Mouse (Mus musculus): ENCODE measurements around the gene Hcrt. TPM values are rescaled to one million over a fixed set of nuclear protein-coding genes. Genes with fewer than 3 reads are reported as not detected.
A peak's percentile ranks its signal among the peaks of the same experiment; 100 is the strongest.

Gene Hcrt
- polyA plus RNA-seq, 1 experiment from 2014 or later = not detected

- peaks cover 61% of the 10 kb centered on the region for H3K4me1 ChIP-seq (ENCODE audit: insufficient read depth)
- peaks cover 3% of the 10 kb centered on the region for H3K36me3 ChIP-seq (replicated peaks; ENCODE audit: insufficient read depth, low read length)
- no peaks in the 10 kb centered on the region for H3K27me3 ChIP-seq (ENCODE audit: insufficient read depth, low read length)
- no peak overlapping the region for H3K4me3 ChIP-seq (ENCODE audit: low read depth, low read length)
- WGBS (ENCODE audit: insufficient replicate concordance) = 16% methylated on average over 5 of the region's 5 CpGs
- peak overlapping the region; percentile 36; the same call in 1 of the 2 replicates for H3K9ac ChIP-seq (replicated peaks)
- H3K9me3 ChIP-seq (ENCODE audit: low read length) = no peaks in the 10 kb centered on the region
- H3K27ac ChIP-seq (ENCODE audit: low read depth) = peak overlapping the region; percentile 72
- TF ChIP-seq CTCF (IDR thresholded peaks at IDR 0.05; ENCODE audit: low read depth) = no peak
- no peak for TF ChIP-seq EP300 (IDR thresholded peaks at IDR 0.05; ENCODE audit: low read depth)
- ATAC-seq = peak; percentile 35
- peak overlapping the region; percentile 24; the same call in 1 of the 2 replicates for H3K4me2 ChIP-seq (ENCODE audit: low read depth, low read length)
- DNase-seq = no peak
Measured at GRCm38 (mm10) chr11:100724919-100725512, 37.7 kb downstream of the Hcrt start.

GRCm38 (mm10) chr11:100722493-100723028 is 40.2 kb downstream of the Hcrt start:
- TF ChIP-seq CTCF (IDR thresholded peaks at IDR 0.05; ENCODE audit: low read depth) = no peak
- TF ChIP-seq EP300 (IDR thresholded peaks at IDR 0.05; ENCODE audit: low read depth) = no peak
- peaks cover 22% of the 10 kb centered on the region for H3K36me3 ChIP-seq (replicated peaks; ENCODE audit: insufficient read depth, low read length)
- H3K4me1 ChIP-seq (ENCODE audit: insufficient read depth) = peaks cover 59% of the 10 kb centered on the region
- WGBS (ENCODE audit: insufficient replicate concordance) = 37% methylated on average over 2 of the region's 2 CpGs
- peak overlapping the region; percentile 27 for H3K4me2 ChIP-seq (ENCODE audit: low read depth, low read length)
- H3K4me3 ChIP-seq (ENCODE audit: low read depth, low read length) = no peak overlapping the region
- DNase-seq = no peak
- H3K9ac ChIP-seq (replicated peaks) = no peak overlapping the region; the same call in 1 of the 2 replicates
- H3K27me3 ChIP-seq (ENCODE audit: insufficient read depth, low read length) = no peaks in the 10 kb centered on the region
- peak overlapping the region; percentile 64 for H3K27ac ChIP-seq (ENCODE audit: low read depth)
- H3K9me3 ChIP-seq (ENCODE audit: low read length) = no peaks in the 10 kb centered on the region
- no peak for ATAC-seq

DNA sequence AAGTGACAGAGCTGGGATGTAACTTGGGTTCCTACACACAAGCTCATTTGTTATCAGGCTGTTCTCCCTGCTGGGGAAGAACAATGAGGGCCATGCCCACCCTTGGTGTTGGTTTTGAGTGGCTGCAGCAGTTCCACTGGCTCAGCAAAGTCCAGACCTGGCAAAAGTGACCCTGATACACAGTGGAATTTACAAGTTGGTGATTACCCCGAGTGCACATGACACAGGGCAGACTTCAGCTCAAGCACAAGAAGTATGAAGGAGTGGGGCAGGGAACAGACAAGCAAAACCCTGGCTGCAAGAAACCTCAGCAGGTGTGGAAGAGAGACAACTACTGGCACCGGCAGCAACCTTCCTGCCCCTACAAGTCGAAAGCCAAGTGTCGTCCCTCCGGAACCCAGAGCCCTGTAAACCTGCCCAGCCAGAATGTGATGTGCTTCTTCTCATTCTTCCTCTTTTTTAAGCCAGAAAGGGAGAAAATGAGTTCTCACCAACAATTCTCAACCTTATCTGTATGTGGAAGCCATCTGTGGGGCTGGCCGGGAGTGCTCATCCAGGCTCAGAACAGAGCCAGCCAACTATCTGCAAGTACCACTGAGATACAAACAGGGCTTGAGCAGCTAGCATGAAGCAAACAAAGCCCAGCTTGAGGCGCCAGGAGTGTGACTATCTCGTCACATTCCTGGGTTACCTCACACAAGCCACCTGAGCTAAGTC is 40.8 kb downstream of the Hcrt start:
- Histone ChIP-seq H3K27ac (ENCODE audit: low read depth) (peak overlapping the region; percentile 64), H3K9me3 (ENCODE audit: low read length) (no peaks in the 10 kb centered on the region), H3K4me3 (ENCODE audit: low read depth, low read length) (no peak overlapping the region), H3K9ac (replicated peaks) (peak overlapping the region; percentile 2), H3K27me3 (ENCODE audit: insufficient read depth, low read length) (no peaks in the 10 kb centered on the region), H3K4me2 (ENCODE audit: low read depth, low read length) (peak overlapping the region; percentile 27), H3K4me1 (ENCODE audit: insufficient read depth) (peaks cover 54% of the 10 kb centered on the region), H3K36me3 (replicated peaks; ENCODE audit: insufficient read depth, low read length) (peaks cover 28% of the 10 kb centered on the region)
- DNase-seq (no peak), ATAC-seq (peak; percentile 63)
- TF ChIP-seq CTCF (IDR thresholded peaks at IDR 0.05; ENCODE audit: low read depth) (no peak), EP300 (IDR thresholded peaks at IDR 0.05; ENCODE audit: low read depth) (no peak)
- WGBS (ENCODE audit: insufficient replicate concordance) = 25% methylated on average over 8 of the region's 8 CpGs

DNA sequence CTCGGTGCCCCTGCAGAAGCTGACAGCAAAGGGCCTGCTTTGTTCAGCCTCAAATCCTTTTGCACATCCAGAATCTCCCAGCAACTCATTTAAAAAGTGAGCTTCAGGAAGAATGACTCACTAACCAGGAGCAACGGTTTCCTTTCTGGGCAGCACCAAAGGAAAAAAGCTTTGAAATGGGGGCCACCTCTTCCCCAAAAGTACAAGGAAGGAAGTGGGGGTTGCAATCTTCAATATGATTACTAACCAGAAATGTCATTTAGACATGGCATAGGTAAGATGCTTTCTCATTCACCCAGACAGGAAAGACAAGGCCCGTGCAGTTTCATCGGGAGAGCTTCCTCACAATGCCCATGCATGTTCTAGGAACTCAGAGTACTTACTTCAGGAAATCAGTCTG is 41.5 kb downstream of the Hcrt start:
- Histone ChIP-seq H3K9ac (replicated peaks) (peak overlapping the region; percentile 4; the same call in 1 of the 2 replicates), H3K4me1 (ENCODE audit: insufficient read depth) (peaks cover 54% of the 10 kb centered on the region), H3K4me3 (ENCODE audit: low read depth, low read length) (no peak overlapping the region), H3K27ac (ENCODE audit: low read depth) (peak overlapping the region; percentile 71), H3K4me2 (ENCODE audit: low read depth, low read length) (peak overlapping the region; percentile 27; the same call in 1 of the 2 replicates), H3K27me3 (ENCODE audit: insufficient read depth, low read length) (no peaks in the 10 kb centered on the region), H3K9me3 (ENCODE audit: low read length) (no peaks in the 10 kb centered on the region), H3K36me3 (replicated peaks; ENCODE audit: insufficient read depth, low read length) (peaks cover 35% of the 10 kb centered on the region)
- DNase-seq (no peak), ATAC-seq (peak; percentile 11; the same call in 1 of the 2 replicates)
- TF ChIP-seq CTCF (IDR thresholded peaks at IDR 0.05; ENCODE audit: low read depth) (no peak), EP300 (IDR thresholded peaks at IDR 0.05; ENCODE audit: low read depth) (peak; percentile 73; the same call in 1 of the 2 replicates)
- WGBS (ENCODE audit: insufficient replicate concordance) = 27% methylated on average over 4 of the region's 4 CpGs

- Histone ChIP-seq H3K36me3 (replicated peaks; ENCODE audit: insufficient read depth, low read length) (peaks cover 43% of the 10 kb centered on the region), H3K27ac (ENCODE audit: low read depth) (peak overlapping the region; percentile 71)
Measured at GRCm38 (mm10) chr11:100720345-100720744, 42.4 kb downstream of the Hcrt start.

GRCm38 (mm10) chr11:100719893-100720292 is 42.8 kb downstream of the Hcrt start:
- H3K4me3 ChIP-seq (ENCODE audit: low read depth, low read length) = no peak overlapping the region
- DNase-seq (no peak), ATAC-seq (no peak)
- no peak overlapping the region for H3K9ac ChIP-seq (replicated peaks)
- peak overlapping the region; percentile 71 for H3K27ac ChIP-seq (ENCODE audit: low read depth)
- no peaks in the 10 kb centered on the region for H3K27me3 ChIP-seq (ENCODE audit: insufficient read depth, low read length)
- no peak overlapping the region for H3K4me2 ChIP-seq (ENCODE audit: low read depth, low read length)
- H3K9me3 ChIP-seq (ENCODE audit: low read length) = no peaks in the 10 kb centered on the region
- 84% methylated on average over 11 of the region's 11 CpGs for WGBS (ENCODE audit: insufficient replicate concordance)
- H3K36me3 ChIP-seq (replicated peaks; ENCODE audit: insufficient read depth, low read length) = peaks cover 44% of the 10 kb centered on the region
- no peak for TF ChIP-seq CTCF (IDR thresholded peaks at IDR 0.05; ENCODE audit: low read depth)
- TF ChIP-seq EP300 (IDR thresholded peaks at IDR 0.05; ENCODE audit: low read depth) = no peak
- H3K4me1 ChIP-seq (ENCODE audit: insufficient read depth) = peaks cover 43% of the 10 kb centered on the region

More at GRCm38 (mm10) chr11:100720345-100720744, 42.4 kb downstream of the Hcrt start:
- no peak for DNase-seq
- no peak overlapping the region for H3K4me3 ChIP-seq (ENCODE audit: low read depth, low read length)
- H3K4me1 ChIP-seq (ENCODE audit: insufficient read depth) = peaks cover 47% of the 10 kb centered on the region
- no peaks in the 10 kb centered on the region for H3K9me3 ChIP-seq (ENCODE audit: low read length)
- H3K4me2 ChIP-seq (ENCODE audit: low read depth, low read length) = no peak overlapping the region
- 45% methylated on average over 5 of the region's 5 CpGs for WGBS (ENCODE audit: insufficient replicate concordance)
- ATAC-seq = no peak
- no peaks in the 10 kb centered on the region for H3K27me3 ChIP-seq (ENCODE audit: insufficient read depth, low read length)
- peak overlapping the region; percentile 4; the same call in 1 of the 2 replicates for H3K9ac ChIP-seq (replicated peaks)
- TF ChIP-seq EP300 (IDR thresholded peaks at IDR 0.05; ENCODE audit: low read depth) = no peak
- no peak for TF ChIP-seq CTCF (IDR thresholded peaks at IDR 0.05; ENCODE audit: low read depth)
